Mouse (Mus musculus): ENCODE measurements at regions not wholly inside any gene's neighbourhood (a gene's known extent, or its start where the extent isn't known, plus 50 kb on each side); places are given as distances from the start of the nearest gene placed in this dataset.

DNA sequence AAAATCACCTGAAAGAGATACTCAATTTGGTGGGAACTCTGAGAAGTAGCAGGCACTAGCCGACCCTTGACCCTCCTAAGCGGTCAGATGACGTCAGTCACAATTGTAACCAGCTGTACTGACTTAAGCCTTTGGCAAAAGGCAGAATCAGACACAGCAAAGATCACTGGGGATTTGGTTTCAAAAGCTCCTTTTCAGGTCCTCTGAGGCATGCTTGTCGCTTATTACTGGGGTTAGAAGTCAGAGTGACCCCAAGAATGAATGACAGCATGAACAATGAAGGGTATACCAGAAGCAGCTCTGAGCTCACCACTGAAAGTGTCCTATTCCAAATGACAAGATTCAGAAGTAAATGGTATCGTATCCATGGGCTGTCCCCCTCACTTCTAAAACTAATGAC lies 600.6 kb upstream of the Fam174a start:
- TF ChIP-seq POLR2A (IDR thresholded peaks at IDR 0.05; ENCODE audit: control insufficient read depth in 1 of 2, insufficient read depth in 1 of 2, low read depth in 1 of 2, low read length in 2 of 2, poor library complexity in 1 of 2) (no peak), E2F4 (IDR thresholded peaks at IDR 0.05; ENCODE audit: borderline replicate concordance, low read depth, low read length) (no peak), POLR2AphosphoS5 (IDR thresholded peaks at IDR 0.05; ENCODE audit: borderline replicate concordance, low read depth, low read length) (no peak), NRF1 (IDR thresholded peaks at IDR 0.05; ENCODE audit: insufficient read depth, low read depth, low read length, poor library complexity, severe bottlenecking) (no peak), GATA1 (IDR thresholded peaks at IDR 0.05; ENCODE audit: low read depth, low read length) (no peak), ZMIZ1 (IDR thresholded peaks at IDR 0.05; ENCODE audit: low read depth, low read length) (no peak), CHD2 (IDR thresholded peaks at IDR 0.05; ENCODE audit: low read length) (no peak), CTCF (IDR thresholded peaks at IDR 0.05 in 2 of 3, conservative IDR thresholded peaks at IDR 0.05 in 1 of 3; ENCODE audit: control insufficient read depth in 1 of 3, insufficient read depth in 1 of 3, low read depth in 2 of 3, low read length in 3 of 3, poor library complexity in 1 of 3, severe bottlenecking in 1 of 3) (no peak), EP300 (IDR thresholded peaks at IDR 0.05; ENCODE audit: low read depth in 1 of 2, low read length in 2 of 2) (no peak)
